Mouse (Mus musculus) midbrain, embryonic 12.5 days (tissue): ENCODE data around the gene Adamts17. TPM values are rescaled to one million over a fixed set of nuclear protein-coding genes. Genes with fewer than 3 reads are reported as not detected.

Experiments
- ATAC-seq: fragments of 200-750 bp; cut with Nextera tagmentation; 2 replicates; pipeline ENCODE4 v1.8.0; 2017; ENCODE audit warnings: low read depth, moderate TSS enrichment, moderate library complexity; ENCODE audit not compliant: low FRiP score
- H3K27ac ChIP-seq: fragments of 300-500 bp; sonication (generic); replicated peaks from 2 replicates; pipeline ENCODE4 v1.5.1; 2016; ENCODE audit warnings: mild to moderate bottlenecking
- H3K27me3 ChIP-seq: fragments of 300-500 bp; sonication (generic); 2 replicates; pipeline ENCODE4 v1.6.1; 2016; ENCODE audit warnings: mild to moderate bottlenecking
- H3K36me3 ChIP-seq: fragments of 300-500 bp; sonication (generic); 2 replicates; pipeline ENCODE4 v1.6.1; 2016
- H3K4me1 ChIP-seq: fragments of 300-500 bp; sonication (generic); 2 replicates; pipeline ENCODE4 v1.6.1; 2016
- H3K4me2 ChIP-seq: fragments of 300-500 bp; sonication (generic); replicated peaks from 2 replicates; pipeline ENCODE4 v1.6.1; 2016; ENCODE audit warnings: mild to moderate bottlenecking, moderate library complexity
- H3K4me3 ChIP-seq: fragments of 300-500 bp; sonication (generic); 2 replicates; pipeline ENCODE4 v1.5.1; 2016; ENCODE audit warnings: mild to moderate bottlenecking
- H3K9ac ChIP-seq: fragments of 300-500 bp; sonication (generic); replicated peaks from 2 replicates; pipeline ENCODE4 v1.6.1; 2016; ENCODE audit warnings: mild to moderate bottlenecking, moderate library complexity
- H3K9me3 ChIP-seq: fragments of 300-500 bp; sonication (generic); 2 replicates; pipeline ENCODE4 v1.6.1; 2016; ENCODE audit warnings: mild to moderate bottlenecking
- WGBS: fragments of 180-500 bp; shearing (Covaris S2); methylation state at CpG from one replicate; pipeline ENCODE4 v1.1.7; 2016; 5-methylcytosine and 5-hydroxymethylcytosine counted together
- polyA plus RNA-seq: library from polyadenylated mRNA; unstranded; fragments of >200 nt; fragmentation: Nextera tagmentation; extraction: Ambion mirVana; gene quantifications from 2 replicates; pipeline ENCODE4 v1.2.1, GENCODE M21; 2016

The Adamts17 gene
- polyA plus RNA-seq, 1 experiment from 2014 or later, result 2.2 TPM

- 83% methylated on average over 7 of the region's 7 CpGs for WGBS
- no peak overlapping the region for H3K4me3 ChIP-seq
- no peaks in the 10 kb centered on the region for H3K9me3 ChIP-seq
- H3K4me2 ChIP-seq, result no peak overlapping the region
- H3K27ac ChIP-seq, result no peak overlapping the region
- no peak overlapping the region for H3K9ac ChIP-seq
- no peaks in the 10 kb centered on the region for H3K36me3 ChIP-seq
- no peak for ATAC-seq
- H3K27me3 ChIP-seq, result no peaks in the 10 kb centered on the region
- H3K4me1 ChIP-seq, result no peaks in the 10 kb centered on the region; the same call in 1 of the 2 replicates
Measured at GRCm38 (mm10) chr7:67145748-67146147, 306.2 kb downstream of the Adamts17 start.

- Histone ChIP-seq H3K27me3 (no peaks in the 10 kb centered on the region), H3K9ac (no peak overlapping the region), H3K27ac (no peak overlapping the region), H3K36me3 (no peaks in the 10 kb centered on the region), H3K9me3 (no peaks in the 10 kb centered on the region), H3K4me3 (no peak overlapping the region), H3K4me2 (no peak overlapping the region), H3K4me1 (no peaks in the 10 kb centered on the region; the same call in 1 of the 2 replicates)
- 84% methylated on average over 6 of the region's 6 CpGs for WGBS
- no peak for ATAC-seq
Measured at GRCm38 (mm10) chr7:67146151-67146550, 306.6 kb downstream of the Adamts17 start.

GRCm38 (mm10) chr7:67149707-67150106 is 310.2 kb downstream of the Adamts17 start:
- Histone ChIP-seq H3K4me2 (no peak overlapping the region), H3K4me1 (0 out of 2 replicates have a peak, but pooled peaks cover 5% of the 10 kb centered on the region), H3K9me3 (no peaks in the 10 kb centered on the region), H3K27me3 (no peaks in the 10 kb centered on the region), H3K27ac (no peak overlapping the region), H3K9ac (no peak overlapping the region), H3K36me3 (no peaks in the 10 kb centered on the region), H3K4me3 (no peak overlapping the region)
- no peak for ATAC-seq
- 95% methylated on average over 16 of the region's 16 CpGs for WGBS

- no peak overlapping the region for H3K27ac ChIP-seq
- H3K9ac ChIP-seq, result no peak overlapping the region
- H3K4me2 ChIP-seq, result no peak overlapping the region
- no peaks in the 10 kb centered on the region for H3K9me3 ChIP-seq
- WGBS, result 48% methylated on average over 3 of the region's 3 CpGs
- H3K4me1 ChIP-seq, result 0 out of 2 replicates have a peak, but pooled peaks cover 5% of the 10 kb centered on the region
- H3K36me3 ChIP-seq, result no peaks in the 10 kb centered on the region
- H3K27me3 ChIP-seq, result no peaks in the 10 kb centered on the region
- no peak overlapping the region for H3K4me3 ChIP-seq
- ATAC-seq, result no peak
Measured at GRCm38 (mm10) chr7:67152626-67153025, 313.1 kb downstream of the Adamts17 start.

- no peaks in the 10 kb centered on the region for H3K4me1 ChIP-seq
- no peaks in the 10 kb centered on the region for H3K36me3 ChIP-seq
- no peak overlapping the region for H3K4me2 ChIP-seq
- H3K4me3 ChIP-seq, result no peak overlapping the region
- 93% methylated on average over 8 of the region's 8 CpGs for WGBS
- H3K27ac ChIP-seq, result no peak overlapping the region
- H3K27me3 ChIP-seq, result no peaks in the 10 kb centered on the region
- H3K9ac ChIP-seq, result no peak overlapping the region
- no peaks in the 10 kb centered on the region for H3K9me3 ChIP-seq
- ATAC-seq, result no peak
Measured at GRCm38 (mm10) chr7:67162135-67162534, 322.6 kb downstream of the Adamts17 start.

- H3K4me1 ChIP-seq, result no peaks in the 10 kb centered on the region
- no peaks in the 10 kb centered on the region for H3K9me3 ChIP-seq
- 88% methylated on average over 9 of the region's 9 CpGs for WGBS
- no peaks in the 10 kb centered on the region for H3K27me3 ChIP-seq
- no peak overlapping the region for H3K27ac ChIP-seq
- no peak overlapping the region for H3K4me3 ChIP-seq
- ATAC-seq, result no peak
- H3K9ac ChIP-seq, result no peak overlapping the region
- H3K36me3 ChIP-seq, result no peaks in the 10 kb centered on the region
- no peak overlapping the region for H3K4me2 ChIP-seq
Measured at GRCm38 (mm10) chr7:67168288-67168687, 328.8 kb downstream of the Adamts17 start.

DNA sequence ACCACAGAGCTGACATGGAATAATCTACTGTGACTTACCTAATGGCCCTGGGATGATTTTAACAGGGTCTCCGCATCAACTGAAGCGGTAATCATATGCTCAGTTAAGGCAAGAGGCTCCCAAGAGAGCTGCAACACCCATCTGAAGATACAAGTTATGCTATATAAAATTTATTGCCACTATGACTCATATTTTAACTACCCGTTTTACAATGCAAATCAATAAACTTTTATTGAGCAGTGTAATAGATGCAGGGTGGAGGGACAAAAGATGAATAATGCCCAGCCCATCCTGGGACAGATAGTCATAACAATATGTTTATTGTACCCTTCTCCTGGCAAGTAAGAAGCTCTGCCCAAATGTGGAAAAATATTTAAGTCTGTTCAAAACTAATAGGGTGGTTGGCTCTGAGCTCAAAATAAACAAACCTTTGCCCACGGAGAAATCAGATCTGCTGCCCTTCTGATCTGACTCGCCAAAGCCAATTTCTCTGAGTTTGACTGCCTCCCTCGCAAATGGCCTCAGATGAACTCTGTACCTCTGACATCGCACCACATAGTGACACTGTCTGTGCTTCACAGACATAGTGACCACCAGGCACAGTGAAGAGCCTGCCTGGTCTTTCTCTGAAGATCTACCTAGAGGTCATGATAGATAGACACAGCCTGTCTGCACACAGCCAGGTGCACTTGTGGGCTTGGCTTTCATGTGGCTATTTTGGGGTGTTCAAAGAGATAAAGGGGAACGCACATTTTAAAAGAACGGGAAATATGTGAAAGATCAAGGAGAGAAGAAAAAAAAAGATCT is 329.4 kb downstream of the Adamts17 start:
- Histone ChIP-seq H3K4me2 (no peak overlapping the region), H3K27me3 (no peaks in the 10 kb centered on the region), H3K4me3 (no peak overlapping the region), H3K9me3 (no peaks in the 10 kb centered on the region), H3K27ac (no peak overlapping the region), H3K36me3 (no peaks in the 10 kb centered on the region), H3K4me1 (no peaks in the 10 kb centered on the region), H3K9ac (no peak overlapping the region)
- no peak for ATAC-seq
- 77% methylated on average over 9 of the region's 9 CpGs for whole genome bisulfite sequencing

DNA sequence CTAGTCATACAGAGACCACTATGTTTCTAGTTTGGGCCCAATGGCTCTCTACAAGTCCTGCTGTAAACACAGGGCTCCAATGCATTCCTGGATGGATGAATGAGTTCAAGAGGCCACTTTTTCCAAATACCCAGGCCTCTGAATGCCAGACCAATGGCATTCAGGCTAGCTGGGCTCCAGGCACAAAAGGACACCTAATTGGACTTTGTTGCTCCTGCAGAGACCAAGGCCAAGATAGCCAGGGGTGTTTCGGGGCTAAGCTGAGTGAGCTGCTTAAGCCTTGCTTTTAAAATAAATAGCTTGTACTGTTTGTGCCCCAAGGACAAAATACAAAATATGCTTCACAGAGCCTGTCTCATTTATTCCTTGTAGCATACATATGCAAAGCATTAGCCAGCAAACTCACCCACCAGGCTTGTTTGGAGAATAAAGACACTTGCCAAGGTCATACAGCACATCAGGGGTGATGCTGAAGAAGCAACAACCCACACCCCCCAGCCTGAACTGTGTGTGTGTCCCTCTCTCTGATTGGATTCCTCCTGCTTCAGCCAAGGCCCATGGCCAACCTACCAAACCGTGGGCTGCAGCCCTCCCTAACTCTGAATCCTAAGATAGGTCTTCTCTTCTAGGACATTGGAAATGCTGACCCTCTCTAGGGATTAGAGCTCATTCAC is 334.1 kb downstream of the Adamts17 start:
- Histone ChIP-seq H3K4me3 (no peak overlapping the region), H3K9me3 (no peaks in the 10 kb centered on the region), H3K4me1 (no peaks in the 10 kb centered on the region), H3K36me3 (no peaks in the 10 kb centered on the region), H3K27ac (no peak overlapping the region), H3K4me2 (no peak overlapping the region), H3K27me3 (no peaks in the 10 kb centered on the region), H3K9ac (no peak overlapping the region)
- 58% methylated on average over 2 of the region's 2 CpGs for WGBS
- ATAC-seq, result no peak

DNA sequence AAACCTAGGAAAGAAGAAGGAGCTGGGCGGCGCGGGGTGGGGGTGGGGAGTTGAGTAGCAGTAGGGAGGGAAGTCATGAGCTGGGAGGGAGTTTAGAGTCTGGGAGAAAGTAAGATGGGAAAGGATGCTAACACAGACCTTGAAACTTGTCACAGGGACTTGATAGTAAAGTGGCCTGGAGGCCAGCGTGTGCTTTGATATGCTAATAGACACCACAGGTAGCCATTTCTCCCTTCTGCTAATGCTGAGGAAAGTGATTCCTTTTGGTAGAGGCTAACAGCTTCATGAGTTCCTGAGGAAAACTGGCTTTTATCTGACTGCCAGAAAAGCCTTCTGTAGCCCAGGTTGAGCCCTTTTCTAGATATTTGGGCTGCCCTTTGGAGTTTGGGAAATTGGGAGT is 344.3 kb downstream of the Adamts17 start:
- Histone ChIP-seq H3K9me3 (no peaks in the 10 kb centered on the region), H3K4me3 (no peak overlapping the region), H3K27ac (no peak overlapping the region), H3K4me1 (no peaks in the 10 kb centered on the region), H3K36me3 (no peaks in the 10 kb centered on the region), H3K4me2 (no peak overlapping the region), H3K27me3 (no peaks in the 10 kb centered on the region), H3K9ac (no peak overlapping the region)
- 9% methylated on average over 4 of the region's 4 CpGs for WGBS
- ATAC-seq, result no peak

GRCm38 (mm10) chr7:67199412-67199811 is 359.9 kb downstream of the Adamts17 start:
- H3K9ac ChIP-seq, result no peak overlapping the region
- 22% methylated on average over 10 of the region's 10 CpGs for WGBS
- H3K36me3 ChIP-seq, result no peaks in the 10 kb centered on the region
- H3K27me3 ChIP-seq, result no peaks in the 10 kb centered on the region
- H3K4me3 ChIP-seq, result no peak overlapping the region
- no peak overlapping the region for H3K27ac ChIP-seq
- no peaks in the 10 kb centered on the region for H3K9me3 ChIP-seq
- no peak for ATAC-seq
- no peak overlapping the region for H3K4me2 ChIP-seq
- H3K4me1 ChIP-seq, result no peaks in the 10 kb centered on the region
